Mouse (Mus musculus) adrenal gland, postnatal 25 days (tissue): ENCODE results near the gene Pdp2. TPM values are rescaled to one million over a fixed set of nuclear protein-coding genes. Genes with fewer than 3 reads are reported as not detected.
"Not testable (repeated sequence)": the region's sequence is repeated elsewhere in the genome, so short reads cannot be mapped to it uniquely, and the experiment has no call there.

Experiments used
- DNase-seq: peaks from one replicate; pipeline ENCODE4 v3.0.0; 2021; ENCODE audit warnings: mixed read lengths
- total RNA-seq: library from RNA; stranded (reverse); gene quantifications from 2 replicates; pipeline ENCODE4 v1.2.3, GENCODE M21; 2021

Pdp2 gene
- total RNA-seq, 1 experiment from 2014 or later = 31.0 TPM

- no peak for DNase-seq
Measured at GRCm38 (mm10) chr8:104633156-104633744, 42.0 kb downstream of the Pdp2 start.

- DNase-seq = no peak
Measured at GRCm38 (mm10) chr8:104635004-104635710, 43.9 kb downstream of the Pdp2 start.

GRCm38 (mm10) chr8:104638010-104638409 lies 46.8 kb downstream of the Pdp2 start:
- no peak for DNase-seq

GRCm38 (mm10) chr8:104640241-104640640 lies 49.0 kb downstream of the Pdp2 start:
- no peak for DNase-seq

GRCm38 (mm10) chr8:104640831-104641370 lies 49.6 kb downstream of the Pdp2 start:
- no peak for DNase-seq

GRCm38 (mm10) chr8:104641426-104642323 lies 50.4 kb downstream of the Pdp2 start, which contains the start of gene Ciao2b:
Gene Ciao2b (minus strand): TSS chr8:104641965.
- DNase-seq = peak; percentile 89

GRCm38 (mm10) chr8:104642324-104642654 lies 51.0 kb downstream of the Pdp2 start:
- DNase-seq = no peak

- DNase-seq = not testable (repeated sequence)
Measured at GRCm38 (mm10) chr8:104644187-104644586, 52.9 kb downstream of the Pdp2 start.

Other genes with a start within 250 kb of the Pdp2 start
- 44.4 and 46.0 TPM in 2 replicates for gene Cmtm4, start 195.6 kb upstream of the Pdp2 start, total RNA-seq
- 138 and 198 TPM in 2 replicates for gene Dync1li2, start 148.4 kb upstream of the Pdp2 start, total RNA-seq
- gene Terb1, start 81.5 kb upstream of the Pdp2 start, total RNA-seq = not detected in 2 replicates
- 39.4 and 43.1 TPM in 2 replicates for gene Nae1, start 56.8 kb upstream of the Pdp2 start, total RNA-seq
- gene Car7, start 56.8 kb upstream of the Pdp2 start, total RNA-seq = 2.3 and 2.6 TPM in 2 replicates
- not detected in 2 replicates for gene Cdh16, start 32.9 kb downstream of the Pdp2 start, total RNA-seq
- gene Rrad, start 39.9 kb downstream of the Pdp2 start, total RNA-seq = 3.9 TPM in 2 replicates
- gene Ciao2b, start 50.5 kb downstream of the Pdp2 start, total RNA-seq = 44.1 and 62.7 TPM in 2 replicates
- 2.0 TPM in 1 of 2 replicates, not detected in the other for gene Ces2a, start 142.6 kb downstream of the Pdp2 start, total RNA-seq
- 0.39 and 0.48 TPM in 2 replicates for gene Ces2b, start 240.1 kb downstream of the Pdp2 start, total RNA-seq